In the genomic region with DNA sequence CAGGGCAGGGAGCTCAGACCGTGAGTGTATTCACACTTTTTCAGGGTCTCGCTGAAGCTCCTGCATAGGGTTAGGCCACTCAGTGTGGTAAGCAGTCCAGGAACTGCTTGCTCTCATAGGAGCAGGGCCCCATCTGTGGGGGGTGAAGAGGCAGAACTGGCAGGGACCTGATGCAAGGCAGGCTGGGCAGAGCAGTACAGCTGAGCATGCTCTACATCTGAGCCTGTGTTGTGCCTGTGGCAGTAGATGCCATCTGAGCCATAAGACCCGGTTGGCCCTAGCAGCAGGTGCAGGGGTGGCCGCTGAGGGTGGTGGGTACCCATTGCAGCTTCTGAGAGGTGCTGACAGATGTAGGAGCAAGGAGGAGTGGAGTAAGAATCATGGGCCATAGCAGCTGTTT, we compare ENCODE assay signal across 16 mouse cellular contexts.
A peak's percentile ranks its signal among the peaks of the same experiment; 100 is the strongest.
DNase-seq lines count a peak whose midpoint lies in the region; ATAC-seq lines count a peak whose summit lies in the region.
"Had no signal": no experiment of that assay in that cellular context is flagged by ENCODE, and none has a peak within 500 bp of the region (broad histone marks: within the 10 kb centered on the region; RNA-seq: fewer than 3 reads in every experiment).

No protein-coding gene starts in this region.

- H3K4me1 ChIP-seq in forebrain, embryonic 15.5 days: peaks cover 15% of the 10 kb centered on the region
- H3K4me1 ChIP-seq in forebrain, embryonic 11.5 days (replicated peaks; ENCODE audit: control insufficient read depth, insufficient read depth, low read length): no peaks in the 10 kb centered on the region
- no peaks in the 10 kb centered on the region for H3K4me1 ChIP-seq in liver, embryonic 15.5 days (replicated peaks)
- peaks cover 15% of the 10 kb centered on the region for H3K4me1 ChIP-seq in liver, embryonic 12.5 days
- H3K4me1 ChIP-seq in midbrain, embryonic 12.5 days: no peaks in the 10 kb centered on the region

- peak; percentile 62 for ATAC-seq in forebrain, embryonic 15.5 days (replicated peaks)
- ATAC-seq in forebrain, embryonic 11.5 days (replicated peaks; ENCODE audit: low FRiP score): no peak
- ATAC-seq in liver, embryonic 15.5 days (ENCODE audit: insufficient read depth): peak; percentile 31; the same call in 1 of the 2 replicates
- no peak for ATAC-seq in liver, embryonic 12.5 days
- ATAC-seq in midbrain, embryonic 12.5 days (ENCODE audit: low FRiP score, low read depth): peak; percentile 52; the same call in 1 of the 2 replicates

- no peak overlapping the region for H3K4me3 ChIP-seq in forebrain, embryonic 15.5 days
- no peak overlapping the region for H3K4me3 ChIP-seq in forebrain, embryonic 11.5 days (ENCODE audit: low read depth, low read length)
- no peak overlapping the region for H3K4me3 ChIP-seq in liver, embryonic 15.5 days (replicated peaks)
- H3K4me3 ChIP-seq in liver, embryonic 12.5 days: no peak overlapping the region
- H3K4me3 ChIP-seq in midbrain, embryonic 12.5 days: no peak overlapping the region

- no peak overlapping the region for H3K27ac ChIP-seq in forebrain, embryonic 15.5 days (replicated peaks)
- H3K27ac ChIP-seq in forebrain, embryonic 11.5 days (ENCODE audit: low read depth, low read length): no peak overlapping the region
- no peak overlapping the region for H3K27ac ChIP-seq in liver, embryonic 15.5 days (replicated peaks)
- no peak overlapping the region for H3K27ac ChIP-seq in liver, embryonic 12.5 days
- no peak overlapping the region for H3K27ac ChIP-seq in midbrain, embryonic 12.5 days (replicated peaks)
- H3K27ac ChIP-seq: kidney, postnatal 0 days had no signal

- DNase-seq in forebrain, embryonic 11.5 days (ENCODE audit: low spot score): no peak
- peak; percentile 24 for DNase-seq in 3134 (ENCODE audit: extremely low read depth, insufficient read length, low spot score)
- no peak for DNase-seq in adrenal gland, adult 18-20 months (ENCODE audit: low spot score in 2 of 2)
- DNase-seq in heart, adult 18-20 months: no peak
- DNase-seq: B cell, adult 2 months; cerebellum, adult 9-11 months; heart, postnatal 14 days; kidney, adult 18-20 months; lung, postnatal 14 days; thymus, postnatal 25 days had no signal

- no peaks in the 10 kb centered on the region for H3K36me3 ChIP-seq in forebrain, embryonic 15.5 days
- H3K36me3 ChIP-seq in forebrain, embryonic 11.5 days (ENCODE audit: control insufficient read depth, insufficient read depth, low read length): no peaks in the 10 kb centered on the region
- H3K36me3 ChIP-seq in liver, embryonic 15.5 days (replicated peaks): no peaks in the 10 kb centered on the region
- H3K36me3 ChIP-seq in liver, embryonic 12.5 days: no peaks in the 10 kb centered on the region
- no peaks in the 10 kb centered on the region for H3K36me3 ChIP-seq in midbrain, embryonic 12.5 days

- no peak overlapping the region for H3K4me2 ChIP-seq in forebrain, embryonic 15.5 days (replicated peaks)
- H3K4me2 ChIP-seq in forebrain, embryonic 11.5 days (ENCODE audit: low read depth, low read length, severe bottlenecking): no peak overlapping the region
- no peak overlapping the region for H3K4me2 ChIP-seq in liver, embryonic 15.5 days
- no peak overlapping the region for H3K4me2 ChIP-seq in liver, embryonic 12.5 days
- H3K4me2 ChIP-seq in midbrain, embryonic 12.5 days (replicated peaks): no peak overlapping the region
- H3K4me2 ChIP-seq: heart, embryonic 11.5 days had no signal

- WGBS in forebrain, embryonic 15.5 days: 61% methylated on average over 4 of the region's 4 CpGs
- WGBS in forebrain, embryonic 11.5 days: 83% methylated on average over 4 of the region's 4 CpGs
- WGBS in liver, embryonic 15.5 days (ENCODE audit: insufficient replicate concordance): 70% methylated on average over 4 of the region's 4 CpGs
- WGBS in liver, embryonic 12.5 days (ENCODE audit: insufficient replicate concordance): 67% methylated on average over 4 of the region's 4 CpGs
- 79% methylated on average over 4 of the region's 4 CpGs for WGBS in midbrain, embryonic 12.5 days

- H3K9me3 ChIP-seq in forebrain, embryonic 15.5 days: no peaks in the 10 kb centered on the region
- no peaks in the 10 kb centered on the region for H3K9me3 ChIP-seq in forebrain, embryonic 11.5 days (ENCODE audit: control insufficient read depth, low read length)
- H3K9me3 ChIP-seq in liver, embryonic 15.5 days (replicated peaks): no peaks in the 10 kb centered on the region
- H3K9me3 ChIP-seq in liver, embryonic 12.5 days (replicated peaks): no peaks in the 10 kb centered on the region
- H3K9me3 ChIP-seq in midbrain, embryonic 12.5 days: no peaks in the 10 kb centered on the region

- no peak overlapping the region for H3K9ac ChIP-seq in forebrain, embryonic 15.5 days (replicated peaks)
- no peak overlapping the region for H3K9ac ChIP-seq in forebrain, embryonic 11.5 days (ENCODE audit: low read length)
- H3K9ac ChIP-seq in liver, embryonic 15.5 days: no peak overlapping the region
- H3K9ac ChIP-seq in liver, embryonic 12.5 days: no peak overlapping the region
- H3K9ac ChIP-seq in midbrain, embryonic 12.5 days (replicated peaks): no peak overlapping the region

- H3K27me3 ChIP-seq in forebrain, embryonic 15.5 days: no peaks in the 10 kb centered on the region
- no peaks in the 10 kb centered on the region for H3K27me3 ChIP-seq in forebrain, embryonic 11.5 days (ENCODE audit: control insufficient read depth, insufficient read depth, low read length)
- no peaks in the 10 kb centered on the region for H3K27me3 ChIP-seq in liver, embryonic 15.5 days
- H3K27me3 ChIP-seq in liver, embryonic 12.5 days (replicated peaks): no peaks in the 10 kb centered on the region
- H3K27me3 ChIP-seq in midbrain, embryonic 12.5 days: no peaks in the 10 kb centered on the region

Comparison
In these comparisons a context has a peak if more than half of its experiments do, and no peak if none do; other contexts are left out.
1. ATAC-seq: peak in forebrain, embryonic 15.5 days (single experiment), liver, embryonic 15.5 days (single experiment) and midbrain, embryonic 12.5 days (single experiment); none in forebrain, embryonic 11.5 days (single experiment) and liver, embryonic 12.5 days (single experiment).